Mouse (Mus musculus): ENCODE results near the gene Atl1. TPM values are rescaled to one million over a fixed set of nuclear protein-coding genes. Genes with fewer than 3 reads are reported as not detected.
A peak's percentile ranks its signal among the peaks of the same experiment; 100 is the strongest.

Gene Atl1
- polyA plus RNA-seq, 1 experiment from 2014 or later, result 7.7 TPM

DNA sequence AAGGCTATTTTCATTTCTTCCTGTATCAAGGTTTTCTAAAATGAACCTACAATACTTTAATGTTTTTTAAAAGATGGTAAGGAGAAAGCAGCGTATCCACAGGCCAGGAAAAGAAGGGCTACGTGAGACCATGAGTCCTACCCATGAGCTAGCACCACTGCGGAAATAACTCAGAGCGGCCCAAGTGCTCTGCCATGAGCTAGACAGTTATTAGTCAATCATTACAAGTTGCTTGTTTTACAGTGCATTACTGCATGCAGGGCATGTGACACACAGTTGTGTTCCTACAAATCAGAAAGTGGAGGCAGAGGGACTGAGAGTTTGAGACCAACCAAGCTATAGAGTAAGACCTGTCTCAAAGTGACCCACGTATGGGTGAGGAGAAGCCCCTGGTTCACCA is 8.4 kb upstream of the Atl1 start:
- Histone ChIP-seq H3K36me3 (ENCODE audit: control insufficient read depth, insufficient read depth, low read length) (peaks cover 9% of the 10 kb centered on the region), H3K9me3 (ENCODE audit: control insufficient read depth, low read length) (no peaks in the 10 kb centered on the region), H3K27me3 (ENCODE audit: control insufficient read depth, insufficient read depth, low read length) (no peaks in the 10 kb centered on the region), H3K27ac (replicated peaks in 1 of 2; ENCODE audit: control insufficient read depth in 1 of 2, insufficient read depth in 1 of 2, low read depth in 2 of 2, low read length in 2 of 2) (no peak overlapping the region), H3K9ac (ENCODE audit: low read length) (no peak overlapping the region), H3K4me2 (ENCODE audit: low read length) (no peak overlapping the region), H3K4me1 (ENCODE audit: control insufficient read depth in 2 of 2, insufficient read depth in 2 of 2, low read length in 2 of 2) (peaks cover 4 to 19% of the 10 kb centered on the region in 2 experiments), H3K4me3 (ENCODE audit: control insufficient read depth in 1 of 2, insufficient read depth in 1 of 2, low read depth in 1 of 2, low read length in 2 of 2) (no peak overlapping the region)
- no peak for ATAC-seq (ENCODE audit: insufficient number of reproducible peaks, insufficient read depth, low FRiP score, low read depth)
- WGBS, result 92% methylated on average over 5 of the region's 5 CpGs

GRCm38 (mm10) chr12:69885170-69885923 is 7.1 kb upstream of the Atl1 start:
- H3K4me3 ChIP-seq (ENCODE audit: control insufficient read depth in 1 of 2, insufficient read depth in 1 of 2, low read depth in 1 of 2, low read length in 2 of 2), result no peak overlapping the region
- peaks cover 16% of the 10 kb centered on the region for H3K36me3 ChIP-seq (ENCODE audit: control insufficient read depth, insufficient read depth, low read length)
- H3K4me1 ChIP-seq (ENCODE audit: control insufficient read depth in 2 of 2, insufficient read depth in 2 of 2, low read length in 2 of 2), result peaks cover 3 to 20% of the 10 kb centered on the region in 2 experiments
- no peak overlapping the region for H3K9ac ChIP-seq (ENCODE audit: low read length)
- no peak for ATAC-seq (ENCODE audit: insufficient number of reproducible peaks, insufficient read depth, low FRiP score, low read depth)
- no peak overlapping the region for H3K4me2 ChIP-seq (ENCODE audit: low read length)
- no peaks in the 10 kb centered on the region for H3K27me3 ChIP-seq (ENCODE audit: control insufficient read depth, insufficient read depth, low read length)
- no peak overlapping the region for H3K27ac ChIP-seq (replicated peaks in 1 of 2; ENCODE audit: control insufficient read depth in 1 of 2, insufficient read depth in 1 of 2, low read depth in 2 of 2, low read length in 2 of 2)
- H3K9me3 ChIP-seq (ENCODE audit: control insufficient read depth, low read length), result no peaks in the 10 kb centered on the region
- WGBS, result 93% methylated on average over 5 of the region's 5 CpGs

DNA sequence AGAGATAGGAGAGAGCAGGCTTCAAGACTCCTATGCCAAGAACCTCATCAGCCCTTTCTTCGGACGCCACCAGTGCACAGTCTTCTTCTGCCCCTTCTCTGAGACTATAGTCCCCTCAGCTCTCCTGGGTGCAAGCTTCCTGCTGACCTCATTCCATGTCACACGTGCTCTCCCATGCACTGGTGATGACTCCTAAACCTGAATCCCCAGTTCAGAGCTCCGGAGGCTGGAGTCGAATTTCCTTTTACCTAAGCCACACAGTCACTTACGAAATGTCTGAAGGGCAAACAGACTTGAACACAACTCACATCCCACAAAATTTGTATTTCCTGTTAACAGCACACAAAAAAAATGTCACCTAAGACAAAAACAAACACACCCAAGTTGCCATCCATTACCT is 4.6 kb upstream of the Atl1 start:
- Histone ChIP-seq H3K27ac (replicated peaks in 1 of 2; ENCODE audit: control insufficient read depth in 1 of 2, insufficient read depth in 1 of 2, low read depth in 2 of 2, low read length in 2 of 2) (no peak overlapping the region), H3K36me3 (ENCODE audit: control insufficient read depth, insufficient read depth, low read length) (peaks cover 16% of the 10 kb centered on the region), H3K4me1 (ENCODE audit: control insufficient read depth in 2 of 2, insufficient read depth in 2 of 2, low read length in 2 of 2) (peaks cover 7 to 24% of the 10 kb centered on the region in 2 experiments), H3K4me2 (ENCODE audit: low read length) (no peak overlapping the region), H3K4me3 (ENCODE audit: control insufficient read depth in 1 of 2, insufficient read depth in 1 of 2, low read depth in 1 of 2, low read length in 2 of 2) (no peak overlapping the region), H3K9me3 (ENCODE audit: control insufficient read depth, low read length) (no peaks in the 10 kb centered on the region), H3K27me3 (ENCODE audit: control insufficient read depth, insufficient read depth, low read length) (no peaks in the 10 kb centered on the region), H3K9ac (ENCODE audit: low read length) (no peak overlapping the region)
- ATAC-seq (ENCODE audit: insufficient number of reproducible peaks, insufficient read depth, low FRiP score, low read depth), result no peak
- 81% methylated on average over 6 of the region's 6 CpGs for WGBS

- Histone ChIP-seq H3K27ac (replicated peaks in 1 of 2; ENCODE audit: control insufficient read depth in 1 of 2, insufficient read depth in 1 of 2, low read depth in 2 of 2, low read length in 2 of 2) (no peak overlapping the region), H3K36me3 (ENCODE audit: control insufficient read depth, insufficient read depth, low read length) (peaks cover 16% of the 10 kb centered on the region), H3K9ac (ENCODE audit: low read length) (no peak overlapping the region), H3K27me3 (ENCODE audit: control insufficient read depth, insufficient read depth, low read length) (no peaks in the 10 kb centered on the region), H3K4me3 (ENCODE audit: control insufficient read depth in 1 of 2, insufficient read depth in 1 of 2, low read depth in 1 of 2, low read length in 2 of 2) (no peak overlapping the region), H3K4me2 (ENCODE audit: low read length) (no peak overlapping the region), H3K4me1 (ENCODE audit: control insufficient read depth in 2 of 2, insufficient read depth in 2 of 2, low read length in 2 of 2) (peaks cover 8 to 25% of the 10 kb centered on the region in 2 experiments), H3K9me3 (ENCODE audit: control insufficient read depth, low read length) (no peaks in the 10 kb centered on the region)
- ATAC-seq (ENCODE audit: insufficient number of reproducible peaks, insufficient read depth, low FRiP score, low read depth), result no peak
- WGBS, result 63% methylated on average over 1 of the region's 1 CpGs
Observed at GRCm38 (mm10) chr12:69888345-69888744, 4.1 kb upstream of the Atl1 start.

- Histone ChIP-seq H3K4me2 (ENCODE audit: low read length) (peak overlapping the region; percentile 84), H3K36me3 (ENCODE audit: control insufficient read depth, insufficient read depth, low read length) (0 out of 2 replicates have a peak, but pooled peaks cover 9% of the 10 kb centered on the region), H3K27me3 (ENCODE audit: control insufficient read depth, insufficient read depth, low read length) (no peaks in the 10 kb centered on the region), H3K4me1 (ENCODE audit: control insufficient read depth in 2 of 2, insufficient read depth in 2 of 2, low read length in 2 of 2) (peaks cover 10 to 28% of the 10 kb centered on the region in 2 experiments), H3K27ac (replicated peaks in 1 of 2; ENCODE audit: control insufficient read depth in 1 of 2, insufficient read depth in 1 of 2, low read depth in 2 of 2, low read length in 2 of 2) (peak overlapping the region; percentile 40 to 58), H3K9me3 (ENCODE audit: control insufficient read depth, low read length) (no peaks in the 10 kb centered on the region), H3K9ac (ENCODE audit: low read length) (peak overlapping the region; percentile 85), H3K4me3 (ENCODE audit: control insufficient read depth in 1 of 2, insufficient read depth in 1 of 2, low read depth in 1 of 2, low read length in 2 of 2) (peak overlapping the region in 1 of 2 experiments; percentile 75; a peak in 1 of 4 replicates)
- no peak for ATAC-seq (ENCODE audit: insufficient number of reproducible peaks, insufficient read depth, low FRiP score, low read depth)
- 60% methylated on average over 6 of the region's 6 CpGs for WGBS
Observed at GRCm38 (mm10) chr12:69890051-69890450, 2.4 kb upstream of the Atl1 start.

- Histone ChIP-seq H3K36me3 (ENCODE audit: control insufficient read depth, insufficient read depth, low read length) (0 out of 2 replicates have a peak, but pooled peaks cover 7% of the 10 kb centered on the region), H3K9me3 (ENCODE audit: control insufficient read depth, low read length) (no peaks in the 10 kb centered on the region), H3K9ac (ENCODE audit: low read length) (peak overlapping the region; percentile 85), H3K4me3 (ENCODE audit: control insufficient read depth in 1 of 2, insufficient read depth in 1 of 2, low read depth in 1 of 2, low read length in 2 of 2) (peak overlapping the region in 1 of 2 experiments; percentile 75; a peak in 2 of 4 replicates), H3K27ac (replicated peaks in 1 of 2; ENCODE audit: control insufficient read depth in 1 of 2, insufficient read depth in 1 of 2, low read depth in 2 of 2, low read length in 2 of 2) (peak overlapping the region; percentile 40 to 58), H3K27me3 (ENCODE audit: control insufficient read depth, insufficient read depth, low read length) (no peaks in the 10 kb centered on the region), H3K4me1 (ENCODE audit: control insufficient read depth in 2 of 2, insufficient read depth in 2 of 2, low read length in 2 of 2) (peaks cover 10 to 28% of the 10 kb centered on the region in 2 experiments), H3K4me2 (ENCODE audit: low read length) (peak overlapping the region; percentile 84)
- WGBS, result 10% methylated on average over 5 of the region's 5 CpGs
- no peak for ATAC-seq (ENCODE audit: insufficient number of reproducible peaks, insufficient read depth, low FRiP score, low read depth)
Observed at GRCm38 (mm10) chr12:69890476-69890875, 1.9 kb upstream of the Atl1 start.

DNA sequence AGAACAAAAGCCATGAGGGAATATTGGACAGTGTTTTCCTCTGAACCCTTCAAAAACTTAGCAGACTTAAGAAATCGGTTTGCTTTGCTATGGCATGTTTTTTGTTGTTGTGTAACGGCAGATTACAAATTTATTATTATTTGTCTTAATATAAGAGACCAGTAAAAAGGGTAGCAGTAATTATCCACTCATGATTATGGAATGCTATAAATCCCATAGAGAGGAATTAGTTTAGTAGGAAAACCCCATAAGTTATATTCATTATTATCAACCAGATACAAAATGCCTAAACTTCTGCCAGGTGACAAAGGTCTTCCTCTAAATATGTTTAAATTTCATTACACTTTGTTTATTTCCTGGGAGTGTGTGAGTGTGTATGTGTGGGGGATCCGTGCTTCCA is 693 bp upstream of the Atl1 start:
- Histone ChIP-seq H3K9ac (ENCODE audit: low read length) (peak overlapping the region; percentile 85), H3K9me3 (ENCODE audit: control insufficient read depth, low read length) (no peaks in the 10 kb centered on the region), H3K27me3 (ENCODE audit: control insufficient read depth, insufficient read depth, low read length) (no peaks in the 10 kb centered on the region), H3K4me3 (ENCODE audit: control insufficient read depth in 1 of 2, insufficient read depth in 1 of 2, low read depth in 1 of 2, low read length in 2 of 2) (peak overlapping the region; percentile 75 to 90), H3K4me1 (ENCODE audit: control insufficient read depth in 2 of 2, insufficient read depth in 2 of 2, low read length in 2 of 2) (peaks cover 10 to 28% of the 10 kb centered on the region in 2 experiments), H3K4me2 (ENCODE audit: low read length) (peak overlapping the region; percentile 84), H3K36me3 (ENCODE audit: control insufficient read depth, insufficient read depth, low read length) (0 out of 2 replicates have a peak, but pooled peaks cover 7% of the 10 kb centered on the region), H3K27ac (replicated peaks in 1 of 2; ENCODE audit: control insufficient read depth in 1 of 2, insufficient read depth in 1 of 2, low read depth in 2 of 2, low read length in 2 of 2) (peak overlapping the region; percentile 89 to 91; a peak in 2 of 4 replicates)
- 40% methylated on average over 3 of the region's 3 CpGs for WGBS
- no peak for ATAC-seq (ENCODE audit: insufficient number of reproducible peaks, insufficient read depth, low FRiP score, low read depth)
